Mouse (Mus musculus): Measurements from ENCODE around the gene Ddx58.

Gene Ddx58

GRCm38 (mm10) chr4:40182651-40183320 is 56.8 kb downstream of the Ddx58 start:
- peak; percentile 66 to 86 for DNase-seq (ENCODE audit: low spot score in 2 of 2)

- no peak for DNase-seq (ENCODE audit: low spot score in 2 of 2)
Observed at GRCm38 (mm10) chr4:40181681-40182080, 57.9 kb downstream of the Ddx58 start.

DNA sequence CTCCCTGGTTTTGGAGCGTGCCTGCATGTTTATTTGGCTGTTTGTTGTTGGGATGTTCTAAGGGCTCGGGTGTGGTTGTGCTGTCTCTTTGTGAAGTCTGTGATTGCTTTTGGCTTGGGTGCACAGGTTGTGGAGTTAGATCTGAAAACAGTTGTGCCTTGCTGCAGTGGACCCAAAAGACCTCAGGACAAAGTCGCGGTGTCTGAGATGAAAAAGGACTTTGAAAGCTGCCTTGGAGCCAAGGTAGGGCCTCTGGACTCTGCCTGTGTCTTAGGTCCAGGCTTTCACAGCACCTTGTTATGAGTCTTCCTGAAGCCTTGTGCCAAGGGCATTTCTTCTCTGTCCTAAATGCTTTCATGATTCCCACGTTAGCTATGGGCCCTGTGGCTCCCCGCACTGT is 59.6 kb downstream of the Ddx58 start:
- DNase-seq (ENCODE audit: low spot score in 2 of 2) = no peak

- no peak for DNase-seq (ENCODE audit: low spot score in 2 of 2)
Observed at GRCm38 (mm10) chr4:40178584-40178983, 61.0 kb downstream of the Ddx58 start.

GRCm38 (mm10) chr4:40174321-40174720 is 65.3 kb downstream of the Ddx58 start:
- no peak for DNase-seq (ENCODE audit: low spot score in 2 of 2)

- no peak for DNase-seq (ENCODE audit: low spot score in 2 of 2)
Observed at GRCm38 (mm10) chr4:40172336-40172735, 67.3 kb downstream of the Ddx58 start.

GRCm38 (mm10) chr4:40171477-40171876 is 68.2 kb downstream of the Ddx58 start:
- no peak for DNase-seq (ENCODE audit: low spot score in 2 of 2)

GRCm38 (mm10) chr4:40163646-40164045 is 76.0 kb downstream of the Ddx58 start:
- no peak for DNase-seq (ENCODE audit: low spot score in 2 of 2)

DNA sequence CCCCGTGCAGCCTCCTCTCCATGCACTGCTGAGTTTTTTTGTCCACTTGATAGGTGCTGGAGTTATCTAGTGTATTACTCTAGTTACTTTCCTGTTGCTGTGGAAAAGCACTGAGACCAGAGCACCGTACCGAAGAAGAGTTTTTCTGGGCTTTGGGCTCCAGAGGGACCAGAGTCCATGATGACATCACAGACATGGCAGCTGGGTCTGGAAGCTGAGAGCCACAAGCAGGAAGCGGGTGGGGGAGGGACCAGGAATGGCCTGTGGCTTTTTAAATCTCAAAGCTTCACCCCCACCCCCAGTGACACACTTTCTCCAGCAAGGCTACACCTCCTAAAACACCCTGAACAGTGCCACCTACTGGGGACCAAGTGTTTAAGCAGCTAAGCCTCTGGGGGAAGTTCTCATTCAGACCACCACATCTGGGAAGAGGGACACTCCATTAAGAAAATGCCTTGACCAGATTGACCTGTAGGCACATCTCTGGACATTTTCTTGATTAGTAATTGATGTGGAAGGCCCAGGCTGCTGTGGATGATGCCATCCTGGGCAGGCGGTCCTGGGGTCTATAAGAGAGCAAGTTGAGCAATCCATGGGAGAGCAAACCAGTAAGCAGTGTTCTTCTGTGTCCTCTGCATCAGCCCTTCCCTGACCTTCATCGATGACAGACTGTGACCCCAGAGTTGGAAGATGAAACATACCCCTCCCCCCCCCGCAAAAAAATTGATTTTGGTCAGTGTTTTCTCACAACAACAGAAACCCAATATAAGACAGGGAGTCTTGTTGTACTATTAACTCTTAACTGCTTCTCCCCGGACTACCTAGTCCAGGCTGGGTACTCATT is 78.8 kb downstream of the Ddx58 start:
- no peak for DNase-seq (ENCODE audit: low spot score in 2 of 2)

GRCm38 (mm10) chr4:40158224-40158540 is 81.4 kb downstream of the Ddx58 start:
- DNase-seq (ENCODE audit: low spot score in 2 of 2) = no peak

DNA sequence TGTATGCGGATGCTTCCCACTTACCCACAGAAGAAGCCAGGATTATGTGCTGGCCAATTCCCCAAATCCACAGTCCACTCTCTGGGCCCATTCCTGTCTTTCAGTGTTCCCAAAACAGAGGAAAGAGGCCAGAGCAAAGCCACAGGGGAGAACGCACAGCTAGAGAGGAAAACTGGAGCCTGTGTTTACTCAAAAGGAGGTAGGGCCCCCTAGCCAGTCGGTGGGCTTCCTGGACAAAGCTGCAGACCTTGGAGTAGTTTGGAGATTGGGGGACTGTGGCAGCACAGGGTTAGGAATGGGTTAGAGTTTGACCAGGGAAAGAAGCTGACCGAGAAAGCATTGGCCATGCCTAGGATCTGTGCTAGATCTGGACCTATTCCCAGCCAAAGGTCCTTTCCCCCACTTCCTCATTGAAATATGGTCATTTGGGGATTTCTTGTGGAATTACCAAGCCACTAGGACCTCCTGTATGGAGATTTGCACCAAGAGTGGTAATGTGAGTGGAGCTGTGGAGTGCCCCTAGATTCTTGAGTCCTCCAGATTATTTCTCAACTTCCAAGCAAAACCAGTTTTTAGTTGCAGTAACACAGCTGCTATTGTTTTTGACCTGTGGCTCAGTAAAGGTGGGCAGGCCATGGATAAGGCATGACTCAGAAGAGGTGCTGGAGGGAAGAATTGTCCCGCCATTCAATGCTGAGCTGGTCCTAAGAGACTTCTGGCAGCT is 82.0 kb downstream of the Ddx58 start:
- DNase-seq (ENCODE audit: low spot score in 2 of 2) = no peak

DNA sequence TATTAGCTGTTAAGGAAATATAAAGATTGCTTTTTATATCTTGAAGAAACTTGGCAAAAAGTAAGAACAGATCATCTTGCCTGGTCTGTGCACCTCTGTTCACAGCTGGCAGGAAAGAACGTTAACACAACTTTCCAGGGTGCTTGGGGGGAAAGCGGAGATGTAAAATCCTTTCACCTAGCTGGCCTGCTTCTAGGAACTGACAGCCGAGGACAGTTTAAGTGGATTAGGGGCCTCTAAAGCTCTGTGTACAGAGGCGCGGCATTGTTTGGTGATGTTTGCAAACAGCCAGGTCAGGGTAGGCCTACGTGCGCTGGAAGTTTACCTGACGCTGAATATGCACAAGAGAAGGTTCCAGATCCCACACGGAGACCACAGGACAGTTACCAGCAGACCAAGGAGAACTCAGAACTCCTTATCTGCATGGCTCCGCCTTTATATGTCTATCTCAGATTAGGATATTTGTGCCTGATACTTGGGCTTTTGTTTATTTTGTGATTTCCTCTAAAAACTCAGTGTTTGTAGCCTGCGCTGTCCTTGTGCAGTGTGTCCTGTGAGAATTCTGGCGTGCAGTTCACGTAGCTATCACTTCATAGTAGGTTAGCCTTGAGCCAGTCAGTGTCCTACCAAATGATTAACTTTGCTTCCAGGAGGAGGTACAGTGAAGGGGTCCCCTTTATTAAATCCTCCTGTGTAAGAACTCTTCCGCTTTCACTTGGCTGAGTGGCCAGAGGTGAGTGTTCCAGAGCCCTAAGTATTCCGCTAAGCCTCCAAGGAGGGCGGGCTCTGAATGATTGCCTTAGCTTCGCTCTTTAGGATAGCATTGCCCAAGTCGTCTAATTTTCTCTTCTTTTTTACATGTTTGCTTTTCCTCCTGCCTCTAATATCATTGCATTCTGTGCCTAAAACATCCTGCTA is 82.8 kb downstream of the Ddx58 start:
- DNase-seq (ENCODE audit: low spot score in 2 of 2) = no peak

DNA sequence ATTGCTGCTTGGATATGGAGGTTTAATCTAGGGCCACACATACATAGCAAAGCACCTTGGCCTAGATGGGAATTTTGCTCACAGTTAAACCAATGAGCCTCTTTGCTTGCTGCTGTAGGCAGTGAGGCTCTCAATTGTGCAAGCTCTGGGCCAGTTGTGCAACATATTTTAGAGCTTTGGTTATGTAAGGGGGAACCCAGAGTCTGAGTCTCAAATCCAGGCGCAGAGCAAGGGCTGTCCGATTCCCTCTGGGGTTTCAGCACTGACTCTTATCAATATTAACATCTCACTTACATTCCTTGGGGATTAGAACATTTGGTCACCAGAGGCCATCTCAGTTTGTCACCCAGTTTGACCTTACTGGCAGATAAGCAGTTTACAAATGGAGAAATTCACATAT is 83.5 kb downstream of the Ddx58 start:
- no peak for DNase-seq (ENCODE audit: low spot score in 2 of 2)

- no peak for DNase-seq (ENCODE audit: low spot score in 2 of 2)
Observed at GRCm38 (mm10) chr4:40155467-40155999, 84.1 kb downstream of the Ddx58 start.

DNA sequence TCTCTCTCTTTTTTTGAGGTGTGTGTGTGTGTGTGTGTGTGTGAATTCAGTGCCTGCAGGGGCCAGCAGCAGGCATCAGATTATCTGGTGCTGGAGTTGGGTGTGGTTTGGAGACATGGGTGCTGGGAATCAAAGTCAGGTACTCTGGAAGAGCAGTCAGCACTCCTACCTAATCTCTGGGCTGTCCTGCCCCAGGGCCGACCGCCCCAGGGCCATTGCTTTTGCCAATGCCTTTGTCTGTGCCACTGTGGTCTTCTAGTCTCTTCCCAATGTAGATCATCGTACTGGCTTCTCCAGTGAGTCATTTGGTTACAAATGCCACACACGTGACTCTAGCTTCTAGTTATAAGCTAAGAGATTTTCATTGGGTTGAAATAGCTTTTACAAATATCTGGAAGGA is 84.9 kb downstream of the Ddx58 start:
- no peak for DNase-seq (ENCODE audit: low spot score in 2 of 2)
